Mouse (Mus musculus): ENCODE results near the gene Gtf2i.

Gene Gtf2i

GRCm38 (mm10) chr5:134243661-134244436 is 70.7 kb downstream of the Gtf2i start:
- DNase-seq (ENCODE audit: low read depth, low spot score) = no peak

GRCm38 (mm10) chr5:134241831-134242230 is 72.7 kb downstream of the Gtf2i start:
- DNase-seq (ENCODE audit: low read depth, low spot score) = no peak

- DNase-seq (ENCODE audit: low read depth, low spot score) = no peak
Measured at GRCm38 (mm10) chr5:134237936-134238760, 76.4 kb downstream of the Gtf2i start.

GRCm38 (mm10) chr5:134237508-134237907 is 77.1 kb downstream of the Gtf2i start:
- DNase-seq (ENCODE audit: low read depth, low spot score) = no peak

- peak; percentile 27 for DNase-seq (ENCODE audit: low read depth, low spot score)
Measured at GRCm38 (mm10) chr5:134236796-134237195, 77.8 kb downstream of the Gtf2i start.

GRCm38 (mm10) chr5:134236241-134236640 is 78.3 kb downstream of the Gtf2i start:
- no peak for DNase-seq (ENCODE audit: low read depth, low spot score)

- DNase-seq (ENCODE audit: low read depth, low spot score) = no peak
Measured at GRCm38 (mm10) chr5:134235111-134235510, 79.4 kb downstream of the Gtf2i start.

- no peak for DNase-seq (ENCODE audit: low read depth, low spot score)
Measured at GRCm38 (mm10) chr5:134234205-134234604, 80.4 kb downstream of the Gtf2i start.

- DNase-seq (ENCODE audit: low read depth, low spot score) = no peak
Measured at GRCm38 (mm10) chr5:134233244-134233651, 81.3 kb downstream of the Gtf2i start.

- peak; percentile 51 for DNase-seq (ENCODE audit: low read depth, low spot score)
Measured at GRCm38 (mm10) chr5:134232568-134232967, 82.0 kb downstream of the Gtf2i start.

GRCm38 (mm10) chr5:134232111-134232510 is 82.4 kb downstream of the Gtf2i start:
- DNase-seq (ENCODE audit: low read depth, low spot score) = peak; percentile 24

GRCm38 (mm10) chr5:134231376-134231775 is 83.2 kb downstream of the Gtf2i start:
- peak; percentile 38 for DNase-seq (ENCODE audit: low read depth, low spot score)

- DNase-seq (ENCODE audit: low read depth, low spot score) = peak; percentile 39
Measured at GRCm38 (mm10) chr5:134229391-134229790, 85.2 kb downstream of the Gtf2i start, which contains the start of gene Ncf1. Ncf1 (minus strand) TSS chr5:134229625.

- DNase-seq (ENCODE audit: low read depth, low spot score) = no peak
Measured at GRCm38 (mm10) chr5:134228249-134228638, 86.3 kb downstream of the Gtf2i start.

- no peak for DNase-seq (ENCODE audit: low read depth, low spot score)
Measured at GRCm38 (mm10) chr5:134227574-134228248, 86.8 kb downstream of the Gtf2i start.

- DNase-seq (ENCODE audit: low read depth, low spot score) = no peak
Measured at GRCm38 (mm10) chr5:134226946-134227345, 87.6 kb downstream of the Gtf2i start.

GRCm38 (mm10) chr5:134225110-134225901 is 89.3 kb downstream of the Gtf2i start:
- DNase-seq (ENCODE audit: low read depth, low spot score) = no peak

GRCm38 (mm10) chr5:134221708-134222150 is 92.8 kb downstream of the Gtf2i start:
- no peak for DNase-seq (ENCODE audit: low read depth, low spot score)

- DNase-seq (ENCODE audit: low read depth, low spot score) = no peak
Measured at GRCm38 (mm10) chr5:134221278-134221677, 93.3 kb downstream of the Gtf2i start.

- DNase-seq (ENCODE audit: low read depth, low spot score) = no peak
Measured at GRCm38 (mm10) chr5:134217900-134218299, 96.7 kb downstream of the Gtf2i start.

All from skeletal muscle tissue, adult 2 months (tissue).